Mouse (Mus musculus): ENCODE results near the gene Mfap5. TPM values are rescaled to one million over a fixed set of nuclear protein-coding genes. Genes with fewer than 3 reads are reported as not detected.
A peak's percentile ranks its signal among the peaks of the same experiment; 100 is the strongest.

Mfap5 gene
- polyA plus RNA-seq, 1 experiment from 2014 or later, result 55.4 TPM

- Histone ChIP-seq H3K4me1 (ENCODE audit: insufficient read depth, low read depth, low read length) (no peaks in the 10 kb centered on the region), H3K36me3 (ENCODE audit: insufficient read depth, low read length) (no peaks in the 10 kb centered on the region), H3K4me3 (ENCODE audit: low read depth, low read length) (no peak overlapping the region), H3K9me3 (ENCODE audit: low read length) (no peaks in the 10 kb centered on the region), H3K4me2 (replicated peaks; ENCODE audit: low read depth, low read length) (0 out of 2 replicates have a peak overlapping the region, but pooled peaks have one; percentile 57), H3K27ac (ENCODE audit: low read length) (no peak overlapping the region), H3K9ac (replicated peaks; ENCODE audit: low read depth) (no peak overlapping the region), H3K27me3 (replicated peaks; ENCODE audit: insufficient read depth, low read length) (peaks cover 9% of the 10 kb centered on the region; the same call in 1 of the 2 replicates)
- ATAC-seq (no peak), DNase-seq (ENCODE audit: low spot score) (no peak)
- TF ChIP-seq CTCF (IDR thresholded peaks at IDR 0.05) (no peak), EP300 (IDR thresholded peaks at IDR 0.05) (no peak)
- 29% methylated on average over 6 of the region's 6 CpGs for WGBS
Measured at GRCm38 (mm10) chr6:122492479-122492878, 13.2 kb upstream of the Mfap5 start.

GRCm38 (mm10) chr6:122493799-122494472 lies 11.7 kb upstream of the Mfap5 start:
- no peaks in the 10 kb centered on the region for H3K36me3 ChIP-seq (ENCODE audit: insufficient read depth, low read length)
- H3K4me3 ChIP-seq (ENCODE audit: low read depth, low read length), result no peak overlapping the region
- no peak overlapping the region for H3K9ac ChIP-seq (replicated peaks; ENCODE audit: low read depth)
- H3K4me2 ChIP-seq (replicated peaks; ENCODE audit: low read depth, low read length), result no peak overlapping the region
- H3K27me3 ChIP-seq (replicated peaks; ENCODE audit: insufficient read depth, low read length), result 0 out of 2 replicates have a peak, but pooled peaks cover 6% of the 10 kb centered on the region
- no peak for TF ChIP-seq CTCF (IDR thresholded peaks at IDR 0.05)
- no peak for TF ChIP-seq EP300 (IDR thresholded peaks at IDR 0.05)
- no peak for DNase-seq (ENCODE audit: low spot score)
- H3K9me3 ChIP-seq (ENCODE audit: low read length), result no peaks in the 10 kb centered on the region
- no peak overlapping the region for H3K27ac ChIP-seq (ENCODE audit: low read length)
- no peak for ATAC-seq
- H3K4me1 ChIP-seq (ENCODE audit: insufficient read depth, low read depth, low read length), result no peaks in the 10 kb centered on the region
- WGBS, result 76% methylated on average over 6 of the region's 6 CpGs

GRCm38 (mm10) chr6:122495082-122495881 lies 10.4 kb upstream of the Mfap5 start:
- Histone ChIP-seq H3K9me3 (ENCODE audit: low read length) (no peaks in the 10 kb centered on the region), H3K9ac (replicated peaks; ENCODE audit: low read depth) (no peak overlapping the region), H3K4me2 (replicated peaks; ENCODE audit: low read depth, low read length) (peak overlapping the region; percentile 49), H3K27me3 (replicated peaks; ENCODE audit: insufficient read depth, low read length) (0 out of 2 replicates have a peak, but pooled peaks cover 6% of the 10 kb centered on the region), H3K36me3 (ENCODE audit: insufficient read depth, low read length) (no peaks in the 10 kb centered on the region), H3K4me1 (ENCODE audit: insufficient read depth, low read depth, low read length) (no peaks in the 10 kb centered on the region), H3K4me3 (ENCODE audit: low read depth, low read length) (no peak overlapping the region), H3K27ac (ENCODE audit: low read length) (no peak overlapping the region)
- DNase-seq (ENCODE audit: low spot score) (peak; percentile 84), ATAC-seq (peak; percentile 70)
- 4% methylated on average over 21 of the region's 21 CpGs for WGBS
- 0 out of 2 replicates have a peak, but pooled peaks have one; percentile 28 for TF ChIP-seq EP300 (IDR thresholded peaks at IDR 0.05)
- no peak for TF ChIP-seq CTCF (IDR thresholded peaks at IDR 0.05)

DNA sequence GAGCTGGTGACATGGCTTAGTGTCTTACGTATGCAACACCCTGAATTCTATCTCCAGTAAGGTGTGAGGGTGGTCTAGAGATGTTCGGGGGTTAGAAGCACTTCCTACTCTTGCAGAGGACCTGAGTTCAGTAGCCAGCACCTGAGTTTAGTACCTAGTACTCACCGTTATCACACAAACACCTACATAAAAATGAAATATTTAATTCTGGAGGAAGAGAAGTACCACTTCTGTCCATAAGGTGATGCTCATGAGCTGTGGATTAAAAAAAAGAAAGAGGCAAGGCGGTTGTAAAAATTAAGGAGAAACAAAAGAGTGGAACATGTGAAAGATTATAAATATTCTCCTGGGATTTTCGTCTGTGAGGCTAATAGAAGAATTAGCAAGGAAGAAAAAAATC lies 9.1 kb upstream of the Mfap5 start:
- peak; percentile 57 for DNase-seq (ENCODE audit: low spot score)
- 0 out of 2 replicates have a peak, but pooled peaks cover 6% of the 10 kb centered on the region for H3K27me3 ChIP-seq (replicated peaks; ENCODE audit: insufficient read depth, low read length)
- no peak for ATAC-seq
- no peaks in the 10 kb centered on the region for H3K4me1 ChIP-seq (ENCODE audit: insufficient read depth, low read depth, low read length)
- TF ChIP-seq CTCF (IDR thresholded peaks at IDR 0.05), result peak; percentile 82
- no peak for TF ChIP-seq EP300 (IDR thresholded peaks at IDR 0.05)
- no peak overlapping the region for H3K9ac ChIP-seq (replicated peaks; ENCODE audit: low read depth)
- no peak overlapping the region for H3K27ac ChIP-seq (ENCODE audit: low read length)
- H3K4me3 ChIP-seq (ENCODE audit: low read depth, low read length), result no peak overlapping the region
- 24% methylated on average over 5 of the region's 5 CpGs for WGBS
- no peaks in the 10 kb centered on the region for H3K9me3 ChIP-seq (ENCODE audit: low read length)
- no peaks in the 10 kb centered on the region for H3K36me3 ChIP-seq (ENCODE audit: insufficient read depth, low read length)
- no peak overlapping the region for H3K4me2 ChIP-seq (replicated peaks; ENCODE audit: low read depth, low read length)

- ATAC-seq, result no peak
- no peaks in the 10 kb centered on the region for H3K9me3 ChIP-seq (ENCODE audit: low read length)
- no peak for DNase-seq (ENCODE audit: low spot score)
- no peaks in the 10 kb centered on the region for H3K36me3 ChIP-seq (ENCODE audit: insufficient read depth, low read length)
- 74% methylated on average over 5 of the region's 5 CpGs for WGBS
- no peak within 1 kb of the TSS for H3K4me3 ChIP-seq (ENCODE audit: low read depth, low read length)
- no peaks in the 10 kb centered on the region for H3K4me1 ChIP-seq (ENCODE audit: insufficient read depth, low read depth, low read length)
- H3K4me2 ChIP-seq (replicated peaks; ENCODE audit: low read depth, low read length), result no peak within 1 kb of the TSS
- H3K27ac ChIP-seq (ENCODE audit: low read length), result no peak within 1 kb of the TSS
- TF ChIP-seq CTCF (IDR thresholded peaks at IDR 0.05) (no peak), EP300 (IDR thresholded peaks at IDR 0.05) (no peak)
- H3K27me3 ChIP-seq (replicated peaks; ENCODE audit: insufficient read depth, low read length), result no peaks in the 10 kb centered on the region
- H3K9ac ChIP-seq (replicated peaks; ENCODE audit: low read depth), result no peak within 1 kb of the TSS
Measured at GRCm38 (mm10) chr6:122498661-122499060, 7.0 kb upstream of the Mfap5 start, which contains the start of gene Rimklb. Gene Rimklb (minus strand): TSS chr6:122498761.

DNA sequence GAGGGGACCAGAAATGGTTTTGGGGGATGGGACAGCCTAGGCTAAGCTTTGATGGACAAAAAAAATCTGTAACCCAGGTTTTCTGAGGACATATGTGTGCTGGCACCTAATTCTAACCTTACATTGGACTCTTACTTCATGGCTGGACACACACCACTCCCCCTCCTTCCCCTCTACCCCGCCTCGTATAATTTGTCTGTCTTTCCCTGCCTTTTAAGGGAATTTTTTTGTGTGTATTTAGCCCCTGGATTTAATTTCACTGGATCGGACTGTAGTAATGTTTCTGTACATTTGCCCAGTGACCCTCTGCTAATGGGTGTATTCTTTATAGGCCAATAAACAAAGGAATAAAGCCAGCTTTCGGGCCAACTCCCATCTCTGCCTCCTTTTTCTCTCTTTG lies 604 bp upstream of the Mfap5 start:
- H3K36me3 ChIP-seq (ENCODE audit: insufficient read depth, low read length), result no peaks in the 10 kb centered on the region
- TF ChIP-seq CTCF (IDR thresholded peaks at IDR 0.05), result no peak
- no peak for TF ChIP-seq EP300 (IDR thresholded peaks at IDR 0.05)
- no peak overlapping the region for H3K4me2 ChIP-seq (replicated peaks; ENCODE audit: low read depth, low read length)
- WGBS, result 35% methylated on average over 4 of the region's 4 CpGs
- no peaks in the 10 kb centered on the region for H3K9me3 ChIP-seq (ENCODE audit: low read length)
- no peak overlapping the region for H3K4me3 ChIP-seq (ENCODE audit: low read depth, low read length)
- no peak overlapping the region for H3K9ac ChIP-seq (replicated peaks; ENCODE audit: low read depth)
- H3K27me3 ChIP-seq (replicated peaks; ENCODE audit: insufficient read depth, low read length), result no peaks in the 10 kb centered on the region
- ATAC-seq (no peak), DNase-seq (ENCODE audit: low spot score) (no peak)
- no peaks in the 10 kb centered on the region for H3K4me1 ChIP-seq (ENCODE audit: insufficient read depth, low read depth, low read length)
- H3K27ac ChIP-seq (ENCODE audit: low read length), result no peak overlapping the region
